Mouse (Mus musculus) limb, embryonic 14.5 days (tissue): ENCODE results near the gene Ccl24. TPM values are rescaled to one million over a fixed set of nuclear protein-coding genes. Genes with fewer than 3 reads are reported as not detected.

ENCODE experiments used
- ATAC-seq: fragments of 200-750 bp; cut with Nextera tagmentation; 2 replicates; pipeline ENCODE4 v1.8.0; 2017; ENCODE audit warnings: low read depth, moderate number of reproducible peaks, moderate TSS enrichment; ENCODE audit not compliant: low FRiP score
- DNase-seq: peaks from one replicate; pipeline ENCODE4 v3.0.0-alpha.2; 2015; ENCODE audit warnings: low spot score
- H3K27ac ChIP-seq: fragments of 300-500 bp; sonication (generic); replicated peaks from 2 replicates; pipeline ENCODE4 v1.5.1; 2014; ENCODE audit warnings: low read depth, mild to moderate bottlenecking, low read length, moderate library complexity, mixed read lengths
- H3K27me3 ChIP-seq: fragments of 300-500 bp; sonication (generic); 2 replicates; pipeline ENCODE4 v1.6.1; 2014; ENCODE audit warnings: low read length, mixed read lengths; ENCODE audit not compliant: control insufficient read depth, insufficient read depth
- H3K36me3 ChIP-seq: fragments of 300-500 bp; sonication (generic); 2 replicates; pipeline ENCODE4 v1.6.1; 2014; ENCODE audit warnings: mild to moderate bottlenecking, low read length, moderate library complexity, mixed read lengths; ENCODE audit not compliant: control insufficient read depth, insufficient read depth
- H3K4me1 ChIP-seq: fragments of 300-500 bp; sonication (generic); 2 replicates; pipeline ENCODE4 v1.6.1; 2014; ENCODE audit warnings: antibody characterized with exemption, low read length, mixed read lengths; ENCODE audit not compliant: control insufficient read depth, insufficient read depth
- H3K4me2 ChIP-seq: fragments of 300-500 bp; sonication (generic); replicated peaks from 2 replicates; pipeline ENCODE4 v1.6.1; 2014; ENCODE audit warnings: low read depth, mild to moderate bottlenecking, low read length, moderate library complexity; ENCODE audit not compliant: severe bottlenecking
- H3K4me3 ChIP-seq: fragments of 300-500 bp; sonication (generic); replicated peaks from 2 replicates; pipeline ENCODE4 v1.5.1; 2014; ENCODE audit warnings: low read length
- H3K9ac ChIP-seq: fragments of 300-500 bp; sonication (generic); 2 replicates; pipeline ENCODE4 v1.6.1; 2014; ENCODE audit warnings: mild to moderate bottlenecking, low read depth, low read length, moderate library complexity; ENCODE audit not compliant: severe bottlenecking
- H3K9me3 ChIP-seq: fragments of 300-500 bp; sonication (generic); 2 replicates; pipeline ENCODE4 v1.6.1; 2016; ENCODE audit warnings: low read length; ENCODE audit not compliant: control insufficient read depth
- POLR2A ChIP-seq: fragments of 200-500 bp; IDR thresholded peaks from 2 replicates; pipeline ENCODE4 v1.8.0; 2012; ENCODE audit warnings: inconsistent platforms, mild to moderate bottlenecking, moderate library complexity, borderline replicate concordance; ENCODE audit not compliant: insufficient read depth, insufficient read length; ENCODE audit errors: extremely low read depth
- WGBS: fragments of 180-500 bp; shearing (Covaris S2); extraction: QIAGEN DNeasy Blood & Tissue Kit; methylation state at CpG from one replicate; pipeline ENCODE4 v1.1.7; 2014; 5-methylcytosine and 5-hydroxymethylcytosine counted together
- polyA plus RNA-seq, 2 experiments: library from polyadenylated mRNA; depleted of rRNA in 1 of 2; stranded (reverse) in 1 of 2; unstranded in 1 of 2; fragments of >200 nt; fragmentation: Nextera tagmentation in 1 of 2; extraction: Ambion mirVana in 1 of 2; gene quantifications; 2 replicates each; pipeline versions ENCODE4 v1.2.1 to v1.2.3; 2012 to 2014

Gene Ccl24
- polyA plus RNA-seq, 2 experiments, result 1.7 to 2.3 TPM

DNA sequence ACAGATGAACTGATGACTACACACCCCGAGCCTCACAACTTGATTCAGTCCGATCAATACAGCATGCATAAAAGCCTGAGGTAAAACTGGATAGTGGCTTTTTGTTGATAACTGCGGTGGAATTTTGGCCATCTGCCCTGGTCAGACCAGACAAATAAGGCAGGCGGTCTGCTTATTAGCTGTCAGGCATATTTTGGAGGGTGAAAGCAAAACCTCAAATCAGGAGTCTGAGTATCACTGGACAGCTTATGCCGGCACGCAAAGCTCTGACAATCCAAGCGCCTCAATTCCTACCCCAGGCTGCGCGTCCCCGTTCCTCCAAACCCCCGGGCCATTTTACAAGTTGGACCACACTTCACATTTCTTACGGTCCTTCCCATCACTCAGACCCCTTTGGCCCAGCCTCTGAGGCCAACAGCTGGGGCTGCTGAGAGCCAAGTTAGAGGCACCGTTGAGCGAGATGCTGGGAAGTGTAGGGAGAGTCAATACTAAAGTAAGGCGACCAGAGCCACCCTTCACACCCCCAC is 28.8 kb downstream of the Ccl24 start:
- WGBS, result 6% methylated on average over 15 of the region's 15 CpGs
- Histone ChIP-seq H3K9me3 (no peaks in the 10 kb centered on the region), H3K27ac (no peak overlapping the region; the same call in 1 of the 2 replicates), H3K4me3 (peak overlapping the region; percentile 73), H3K9ac (peak overlapping the region; percentile 65), H3K36me3 (no peaks in the 10 kb centered on the region), H3K4me1 (peaks cover 12% of the 10 kb centered on the region), H3K27me3 (no peaks in the 10 kb centered on the region), H3K4me2 (peak overlapping the region; percentile 88)
- ATAC-seq, result no peak
- DNase-seq, result no peak
- no peak for TF ChIP-seq POLR2A

DNA sequence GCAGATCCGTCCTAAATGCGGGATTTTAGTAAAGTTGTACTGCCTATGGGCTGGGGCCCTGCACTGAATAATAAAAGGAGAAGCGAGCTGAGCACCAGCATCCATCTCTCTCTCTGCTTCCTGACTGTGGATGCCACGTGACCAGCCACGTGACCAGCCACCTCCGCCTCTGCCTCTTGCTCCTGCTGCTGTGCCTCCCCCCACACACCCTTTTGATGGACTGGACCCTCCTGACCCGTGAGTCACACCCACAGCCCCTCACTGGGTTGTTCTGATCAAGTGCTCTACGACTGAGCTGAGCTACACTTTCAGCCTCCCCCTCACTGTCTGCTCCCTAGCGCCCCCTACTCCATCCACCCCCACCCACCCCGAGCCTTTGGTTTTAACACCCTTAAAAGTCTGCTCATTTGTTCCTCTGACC is 35.0 kb downstream of the Ccl24 start:
- no peak for DNase-seq

DNA sequence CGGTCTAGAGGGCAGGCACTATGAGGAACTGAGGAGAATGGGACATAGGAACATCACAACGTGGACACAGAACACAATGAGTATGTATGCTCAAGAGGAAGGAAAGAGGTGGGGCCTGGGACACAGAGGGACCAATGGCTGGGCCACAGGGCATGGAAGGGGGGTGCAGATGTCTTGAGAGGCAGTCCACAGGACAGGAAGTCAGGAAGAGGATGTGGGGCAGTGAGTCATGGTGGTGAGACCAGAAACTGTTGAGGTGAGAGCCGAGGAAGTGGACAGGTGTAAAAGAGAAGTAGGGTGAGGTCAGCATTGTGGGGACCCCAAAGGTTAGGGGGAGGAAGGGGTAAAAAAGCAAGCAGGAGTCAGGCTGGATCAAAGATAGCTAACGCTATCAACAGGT is 35.5 kb downstream of the Ccl24 start:
- Histone ChIP-seq H3K27ac (no peak overlapping the region), H3K36me3 (no peaks in the 10 kb centered on the region), H3K27me3 (no peaks in the 10 kb centered on the region), H3K4me1 (peaks cover 3% of the 10 kb centered on the region; the same call in 1 of the 2 replicates), H3K9ac (no peak overlapping the region), H3K4me3 (no peak overlapping the region), H3K4me2 (no peak overlapping the region), H3K9me3 (no peaks in the 10 kb centered on the region)
- 82% methylated on average over 4 of the region's 4 CpGs for WGBS
- no peak for DNase-seq
- no peak for TF ChIP-seq POLR2A
- ATAC-seq, result no peak

More for the DNA sequence above, 35.0 kb downstream of the Ccl24 start:
- Histone ChIP-seq H3K36me3 (no peaks in the 10 kb centered on the region), H3K9me3 (no peaks in the 10 kb centered on the region), H3K4me1 (peaks cover 3% of the 10 kb centered on the region; the same call in 1 of the 2 replicates), H3K9ac (no peak overlapping the region), H3K4me2 (no peak overlapping the region), H3K4me3 (no peak overlapping the region), H3K27me3 (no peaks in the 10 kb centered on the region), H3K27ac (no peak overlapping the region)
- TF ChIP-seq POLR2A, result no peak
- no peak for ATAC-seq
- 80% methylated on average over 10 of the region's 10 CpGs for WGBS

DNA sequence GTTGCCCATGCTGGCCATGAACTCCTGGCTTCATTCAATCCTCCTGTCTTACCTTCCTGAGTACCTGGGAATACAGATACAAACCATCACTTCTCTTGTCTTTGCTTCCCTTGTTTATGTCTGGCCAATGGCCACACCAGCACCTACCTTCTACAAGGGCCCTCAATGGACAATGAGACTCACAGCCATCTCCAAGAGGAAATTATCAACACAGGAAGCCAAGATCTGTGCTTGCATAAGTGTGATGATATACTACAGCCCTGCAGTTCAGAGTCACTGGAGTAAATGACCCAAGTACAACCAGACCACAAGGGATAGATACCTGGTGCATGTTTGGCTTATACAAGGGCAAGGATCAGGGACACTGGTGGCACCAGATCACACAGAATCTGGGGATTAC is 37.0 kb downstream of the Ccl24 start:
- no peak for DNase-seq
- H3K9ac ChIP-seq, result no peak overlapping the region
- H3K4me3 ChIP-seq, result no peak overlapping the region
- no peak for TF ChIP-seq POLR2A
- no peaks in the 10 kb centered on the region for H3K36me3 ChIP-seq
- no peak for ATAC-seq
- H3K9me3 ChIP-seq, result no peaks in the 10 kb centered on the region
- H3K4me2 ChIP-seq, result no peak overlapping the region
- no peak overlapping the region for H3K27ac ChIP-seq
- no peaks in the 10 kb centered on the region for H3K27me3 ChIP-seq
- H3K4me1 ChIP-seq, result peaks cover 3% of the 10 kb centered on the region; the same call in 1 of the 2 replicates

DNA sequence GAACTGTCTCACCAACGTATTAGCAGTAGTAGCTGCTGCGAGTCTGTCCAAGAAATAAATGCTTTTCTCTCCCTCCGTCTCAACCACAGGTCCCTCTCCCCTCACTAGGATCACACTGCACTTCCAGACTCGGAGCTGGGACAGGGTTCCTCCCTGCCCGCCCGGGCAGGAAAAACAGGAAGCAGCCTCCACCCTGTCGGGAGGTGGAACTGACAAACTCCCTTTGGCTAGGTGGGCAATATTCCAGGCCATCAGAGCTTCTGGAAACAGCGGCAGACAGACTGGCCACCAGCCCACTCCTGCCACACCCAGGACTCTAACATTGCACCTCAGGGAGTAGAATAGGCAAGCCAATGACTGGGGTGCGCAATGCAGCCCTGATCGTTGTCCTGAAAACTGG is 39.4 kb downstream of the Ccl24 start:
- DNase-seq (no peak), ATAC-seq (no peak)
- Histone ChIP-seq H3K4me1 (peaks cover 3% of the 10 kb centered on the region; the same call in 1 of the 2 replicates), H3K9ac (no peak overlapping the region), H3K4me3 (no peak overlapping the region), H3K4me2 (no peak overlapping the region), H3K27ac (peak overlapping the region; percentile 29; the same call in 1 of the 2 replicates), H3K9me3 (no peaks in the 10 kb centered on the region), H3K36me3 (no peaks in the 10 kb centered on the region), H3K27me3 (no peaks in the 10 kb centered on the region)
- TF ChIP-seq POLR2A, result no peak
- WGBS, result 59% methylated on average over 10 of the region's 10 CpGs

DNA sequence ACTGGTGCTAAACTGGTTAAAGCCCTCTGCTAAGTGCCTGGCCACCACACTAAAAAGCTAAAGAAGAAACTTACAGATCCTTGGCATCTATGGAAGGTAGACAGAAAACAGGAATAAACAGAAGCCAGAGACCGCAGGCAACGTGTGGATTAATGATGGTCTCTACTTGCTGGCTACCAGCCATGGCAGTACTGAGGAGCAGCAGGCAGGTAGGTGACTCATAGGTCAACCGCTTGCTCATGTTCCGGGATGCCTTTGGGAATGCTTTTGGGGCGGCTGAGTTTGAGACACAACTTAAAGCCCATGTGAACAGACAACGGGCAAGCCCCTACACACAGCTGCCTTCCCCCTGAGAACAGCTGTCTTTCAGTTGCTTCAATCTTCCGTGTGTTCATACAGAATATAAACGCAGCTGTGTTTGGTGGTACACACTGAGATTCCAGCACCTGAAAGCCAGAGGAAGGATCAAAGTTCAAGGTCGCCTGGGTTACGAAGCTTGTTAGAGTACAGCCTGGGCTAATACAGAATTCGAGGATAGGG is 41.5 kb downstream of the Ccl24 start:
- H3K27me3 ChIP-seq, result no peaks in the 10 kb centered on the region
- ATAC-seq, result no peak
- 0 out of 2 replicates have a peak, but pooled peaks cover 2% of the 10 kb centered on the region for H3K36me3 ChIP-seq
- WGBS, result 70% methylated on average over 11 of the region's 11 CpGs
- H3K4me2 ChIP-seq, result no peak overlapping the region
- no peak overlapping the region for H3K9ac ChIP-seq
- peaks cover 3% of the 10 kb centered on the region; the same call in 1 of the 2 replicates for H3K4me1 ChIP-seq
- H3K4me3 ChIP-seq, result no peak overlapping the region
- no peak for DNase-seq
- no peak overlapping the region for H3K27ac ChIP-seq
- H3K9me3 ChIP-seq, result no peaks in the 10 kb centered on the region
- TF ChIP-seq POLR2A, result no peak
